Mouse (Mus musculus) thymus, postnatal 14 days (tissue): ENCODE data around the gene Ankmy1.
A peak's percentile ranks its signal among the peaks of the same experiment; 100 is the strongest.

Experiments
- DNase-seq: peaks from one replicate; pipeline ENCODE4 v3.0.0; 2021

Gene Ankmy1

GRCm38 (mm10) chr1:92910925-92911720 is 8.4 kb upstream of the Ankmy1 start:
- DNase-seq, result peak; percentile 65

GRCm38 (mm10) chr1:92910239-92910885 is 7.7 kb upstream of the Ankmy1 start, which contains the start of gene Rnpepl1:
Gene Rnpepl1 (plus strand): TSS chr1:92910783.
- peak; percentile 87 for DNase-seq

GRCm38 (mm10) chr1:92909068-92909467 is 6.4 kb upstream of the Ankmy1 start:
- peak; percentile 63 for DNase-seq

- no peak for DNase-seq
Observed at GRCm38 (mm10) chr1:92908664-92909063, 6.0 kb upstream of the Ankmy1 start.

- no peak for DNase-seq
Observed at GRCm38 (mm10) chr1:92907632-92908360, 5.1 kb upstream of the Ankmy1 start.

- DNase-seq, result peak; percentile 87
Observed at GRCm38 (mm10) chr1:92906779-92907631, 4.3 kb upstream of the Ankmy1 start, which contains the start of gene Dusp28. Gene Dusp28 (plus strand): TSS chr1:92906981.

- no peak for DNase-seq
Observed at GRCm38 (mm10) chr1:92905703-92906310, 3.1 kb upstream of the Ankmy1 start.

- no peak for DNase-seq
Observed at GRCm38 (mm10) chr1:92903627-92904026, 921 bp upstream of the Ankmy1 start.

GRCm38 (mm10) chr1:92895089-92895488 is 7.6 kb downstream of the Ankmy1 start:
- DNase-seq, result peak; percentile 78

GRCm38 (mm10) chr1:92893896-92894295 is 8.8 kb downstream of the Ankmy1 start:
- no peak for DNase-seq

- DNase-seq, result no peak
Observed at GRCm38 (mm10) chr1:92892791-92893190, 9.9 kb downstream of the Ankmy1 start.

- no peak for DNase-seq
Observed at GRCm38 (mm10) chr1:92888901-92889655, 13.6 kb downstream of the Ankmy1 start.

GRCm38 (mm10) chr1:92881982-92882381 is 20.7 kb downstream of the Ankmy1 start:
- DNase-seq, result no peak

GRCm38 (mm10) chr1:92880101-92880500 is 22.6 kb downstream of the Ankmy1 start:
- DNase-seq, result no peak

- DNase-seq, result no peak
Observed at GRCm38 (mm10) chr1:92879266-92879665, 23.4 kb downstream of the Ankmy1 start.

GRCm38 (mm10) chr1:92878066-92878741 is 24.5 kb downstream of the Ankmy1 start:
- DNase-seq, result no peak

- no peak for DNase-seq
Observed at GRCm38 (mm10) chr1:92877431-92877978, 25.2 kb downstream of the Ankmy1 start.

- no peak for DNase-seq
Observed at GRCm38 (mm10) chr1:92875360-92876111, 27.2 kb downstream of the Ankmy1 start.

- no peak for DNase-seq
Observed at GRCm38 (mm10) chr1:92874011-92874410, 28.7 kb downstream of the Ankmy1 start.

GRCm38 (mm10) chr1:92872666-92873065 is 30.0 kb downstream of the Ankmy1 start:
- DNase-seq, result no peak
